Mouse (Mus musculus) brain, embryonic 14.5 days (tissue): ENCODE data around the gene Vps4b.

Experiments used
- CTCF ChIP-seq: fragments of 200-500 bp; IDR thresholded peaks from 2 replicates; pipeline ENCODE4 v1.5.1; 2012; ENCODE audit warnings: inconsistent platforms, mild to moderate bottlenecking, moderate library complexity, borderline replicate concordance; ENCODE audit not compliant: insufficient read depth, insufficient read length; ENCODE audit errors: extremely low read depth
- POLR2A ChIP-seq: fragments of 200-500 bp; IDR thresholded peaks from 2 replicates; pipeline ENCODE4 v1.6.1; 2012; ENCODE audit warnings: mild to moderate bottlenecking, inconsistent platforms, borderline replicate concordance; ENCODE audit not compliant: poor library complexity, insufficient read depth, insufficient read length, severe bottlenecking; ENCODE audit errors: extremely low read depth

GRCm38 (mm10) chr1:106799406-106799805 lies 2.9 kb upstream of the Vps4b start:
- TF ChIP-seq CTCF (no peak), POLR2A (no peak)
